In the genomic region with DNA sequence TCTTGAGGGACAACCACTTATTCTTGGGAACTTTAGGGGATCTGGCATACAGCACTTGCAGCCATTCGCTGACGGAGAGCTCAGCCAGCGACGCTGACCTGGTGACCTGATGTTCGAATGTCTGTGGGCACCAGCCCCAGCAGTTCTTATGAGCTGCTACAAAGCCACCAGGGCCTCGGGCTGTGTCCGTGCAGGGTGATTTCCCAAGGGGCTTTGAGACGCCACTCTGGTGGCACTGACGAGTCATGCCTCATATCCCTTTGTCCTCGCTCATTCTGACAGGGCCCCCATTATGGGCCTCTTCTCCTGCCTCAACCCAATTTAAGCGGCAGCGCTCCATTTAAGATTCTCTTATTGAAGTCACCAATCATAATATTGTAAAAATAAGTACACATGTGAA, we compare ENCODE assay signal across 29 mouse cellular contexts. TPM values are rescaled to one million over a fixed set of nuclear protein-coding genes. Genes with fewer than 3 reads are reported as not detected.
DNase-seq lines count a peak whose midpoint lies in the region; ATAC-seq and TF ChIP-seq lines count a peak whose summit lies in the region.
"Had no signal": no experiment of that assay in that cellular context is flagged by ENCODE, and none has a peak within 500 bp of the region (broad histone marks: within the 10 kb centered on the region; RNA-seq: fewer than 3 reads in every experiment).

No protein-coding gene starts in this region.

- no peak overlapping the region for H3K4me3 ChIP-seq in hindbrain, embryonic 11.5 days (ENCODE audit: low read depth, low read length)
- no peak overlapping the region for H3K4me3 ChIP-seq in hindbrain, embryonic 13.5 days
- no peak overlapping the region for H3K4me3 ChIP-seq in midbrain, embryonic 11.5 days (ENCODE audit: low read depth, low read length)
- no peak overlapping the region for H3K4me3 ChIP-seq in midbrain, embryonic 14.5 days (replicated peaks; ENCODE audit: low read depth, low read length)
- H3K4me3 ChIP-seq in stomach, postnatal 0 days (ENCODE audit: low read depth, low read length), result no peak overlapping the region
- no peak overlapping the region for H3K4me3 ChIP-seq in cerebellum, adult 2 months (replicated peaks; ENCODE audit: insufficient read depth, low read depth, low read length)
- H3K4me3 ChIP-seq: embryonic facial prominence, embryonic 12.5 days; embryonic facial prominence, embryonic 15.5 days; forebrain, embryonic 12.5 days; heart, embryonic 12.5 days; heart, embryonic 15.5 days; hindbrain, embryonic 10.5 days had no signal

- WGBS in hindbrain, embryonic 11.5 days, result 54% methylated on average over 12 of the region's 12 CpGs
- 55% methylated on average over 12 of the region's 12 CpGs for WGBS in hindbrain, embryonic 13.5 days
- 68% methylated on average over 12 of the region's 12 CpGs for WGBS in midbrain, embryonic 11.5 days
- 53% methylated on average over 12 of the region's 12 CpGs for whole genome bisulfite sequencing in midbrain, embryonic 14.5 days
- WGBS in stomach, postnatal 0 days, result 86% methylated on average over 12 of the region's 12 CpGs
- 74% methylated on average over 12 of the region's 12 CpGs for WGBS in cerebellum, adult 2 months

- TF ChIP-seq POLR2A in cerebellum, adult 2 months (IDR thresholded peaks at IDR 0.05; ENCODE audit: borderline replicate concordance, insufficient read depth, low read length), result no peak

- no peaks in the 10 kb centered on the region for H3K27me3 ChIP-seq in hindbrain, embryonic 11.5 days (ENCODE audit: control insufficient read depth, insufficient read depth, low read length)
- H3K27me3 ChIP-seq in hindbrain, embryonic 13.5 days, result no peaks in the 10 kb centered on the region
- no peaks in the 10 kb centered on the region for H3K27me3 ChIP-seq in midbrain, embryonic 11.5 days (ENCODE audit: control insufficient read depth, insufficient read depth, low read length)
- H3K27me3 ChIP-seq in midbrain, embryonic 14.5 days (ENCODE audit: control insufficient read depth, insufficient read depth, low read length), result no peaks in the 10 kb centered on the region
- H3K27me3 ChIP-seq in stomach, postnatal 0 days (ENCODE audit: control insufficient read depth, insufficient read depth, low read length), result no peaks in the 10 kb centered on the region
- no peaks in the 10 kb centered on the region for H3K27me3 ChIP-seq in cerebellum, adult 2 months (ENCODE audit: control insufficient read depth, insufficient read depth, low read length)
- H3K27me3 ChIP-seq: embryonic facial prominence, embryonic 12.5 days; embryonic facial prominence, embryonic 15.5 days; forebrain, embryonic 12.5 days; heart, embryonic 12.5 days; heart, embryonic 15.5 days; Patski had no signal

- peak; percentile 14 for DNase-seq in embryo, embryonic 11 days
- no peak for DNase-seq in embryo, embryonic 10 days (ENCODE audit: low spot score)
- DNase-seq in hindbrain, embryonic 11.5 days (ENCODE audit: low spot score), result peak; percentile 32
- peak; percentile 72 for DNase-seq in midbrain, embryonic 11.5 days (ENCODE audit: low spot score, missing footprints)
- DNase-seq in midbrain, embryonic 14.5 days, result no peak
- DNase-seq in stomach, postnatal 0 days (ENCODE audit: low spot score), result peak; percentile 12
- no peak for DNase-seq in cerebellum, adult 2 months
- DNase-seq: adrenal gland, postnatal 10 days; adrenal gland, postnatal 36 days; cerebellum, adult 18-20 months; cerebellum, postnatal 10 days; cerebellum, postnatal 36 days; gastrocnemius, postnatal 10 days; gastrocnemius, postnatal 36 days; heart, postnatal 10 days; heart, postnatal 36 days had no signal

- H3K4me2 ChIP-seq in hindbrain, embryonic 11.5 days (replicated peaks; ENCODE audit: low read depth, low read length), result no peak overlapping the region
- no peak overlapping the region for H3K4me2 ChIP-seq in hindbrain, embryonic 13.5 days
- H3K4me2 ChIP-seq in midbrain, embryonic 11.5 days, result no peak overlapping the region
- no peak overlapping the region for H3K4me2 ChIP-seq in midbrain, embryonic 14.5 days (ENCODE audit: low read length)
- H3K4me2 ChIP-seq in stomach, postnatal 0 days (replicated peaks; ENCODE audit: low read depth), result no peak overlapping the region
- H3K4me2 ChIP-seq: embryonic facial prominence, embryonic 12.5 days; embryonic facial prominence, embryonic 15.5 days; forebrain, embryonic 12.5 days; heart, embryonic 12.5 days; heart, embryonic 15.5 days had no signal

- no peaks in the 10 kb centered on the region for H3K36me3 ChIP-seq in hindbrain, embryonic 11.5 days (ENCODE audit: control insufficient read depth, insufficient read depth, low read length)
- H3K36me3 ChIP-seq in hindbrain, embryonic 13.5 days, result peaks cover 12% of the 10 kb centered on the region
- no peaks in the 10 kb centered on the region; the same call in none of the 2 replicates for H3K36me3 ChIP-seq in midbrain, embryonic 11.5 days (ENCODE audit: control insufficient read depth, insufficient read depth, low read length)
- no peaks in the 10 kb centered on the region for H3K36me3 ChIP-seq in midbrain, embryonic 14.5 days (ENCODE audit: control insufficient read depth, insufficient read depth, low read length)
- H3K36me3 ChIP-seq in stomach, postnatal 0 days (ENCODE audit: control insufficient read depth, insufficient read depth, low read length), result peaks cover 18% of the 10 kb centered on the region
- H3K36me3 ChIP-seq: G1E had no signal

- no peak overlapping the region for H3K9ac ChIP-seq in hindbrain, embryonic 11.5 days (ENCODE audit: low read depth, low read length)
- no peak overlapping the region for H3K9ac ChIP-seq in hindbrain, embryonic 13.5 days
- no peak overlapping the region for H3K9ac ChIP-seq in midbrain, embryonic 11.5 days (ENCODE audit: low read length)
- no peak overlapping the region for H3K9ac ChIP-seq in midbrain, embryonic 14.5 days (replicated peaks; ENCODE audit: low read length)
- no peak overlapping the region for H3K9ac ChIP-seq in stomach, postnatal 0 days (ENCODE audit: low read length)
- H3K9ac ChIP-seq: embryonic facial prominence, embryonic 12.5 days; embryonic facial prominence, embryonic 15.5 days; forebrain, embryonic 12.5 days; heart, embryonic 12.5 days; heart, embryonic 15.5 days had no signal

- TF ChIP-seq EP300 in stomach, postnatal 0 days (optimal IDR thresholded peaks at IDR 0.05), result no peak

- H3K9me3 ChIP-seq in hindbrain, embryonic 11.5 days (ENCODE audit: control insufficient read depth, low read length), result no peaks in the 10 kb centered on the region
- H3K9me3 ChIP-seq in hindbrain, embryonic 13.5 days, result no peaks in the 10 kb centered on the region
- H3K9me3 ChIP-seq in midbrain, embryonic 11.5 days (ENCODE audit: control insufficient read depth, low read length), result no peaks in the 10 kb centered on the region
- H3K9me3 ChIP-seq in midbrain, embryonic 14.5 days (ENCODE audit: control insufficient read depth, low read length), result no peaks in the 10 kb centered on the region
- no peaks in the 10 kb centered on the region for H3K9me3 ChIP-seq in stomach, postnatal 0 days (ENCODE audit: control insufficient read depth, low read length)
- H3K9me3 ChIP-seq: embryonic facial prominence, embryonic 12.5 days; embryonic facial prominence, embryonic 15.5 days; forebrain, embryonic 12.5 days; G1E; heart, embryonic 12.5 days; heart, embryonic 15.5 days; hindbrain, embryonic 10.5 days had no signal

- no peaks in the 10 kb centered on the region for H3K4me1 ChIP-seq in hindbrain, embryonic 11.5 days (replicated peaks; ENCODE audit: control insufficient read depth, insufficient read depth, low read length)
- H3K4me1 ChIP-seq in hindbrain, embryonic 13.5 days (replicated peaks), result peaks cover 3% of the 10 kb centered on the region; the same call in 1 of the 2 replicates
- H3K4me1 ChIP-seq in midbrain, embryonic 11.5 days (ENCODE audit: control insufficient read depth, insufficient read depth, low read length), result no peaks in the 10 kb centered on the region
- no peaks in the 10 kb centered on the region for H3K4me1 ChIP-seq in midbrain, embryonic 14.5 days (ENCODE audit: control insufficient read depth, insufficient read depth, low read length)
- no peaks in the 10 kb centered on the region for H3K4me1 ChIP-seq in stomach, postnatal 0 days (replicated peaks; ENCODE audit: control insufficient read depth, insufficient read depth)
- H3K4me1 ChIP-seq in cerebellum, adult 2 months (ENCODE audit: control insufficient read depth, insufficient read depth, low read length), result no peaks in the 10 kb centered on the region
- H3K4me1 ChIP-seq: embryonic facial prominence, embryonic 12.5 days; embryonic facial prominence, embryonic 15.5 days; heart, embryonic 12.5 days; heart, embryonic 15.5 days had no signal

- ATAC-seq in hindbrain, embryonic 11.5 days (ENCODE audit: low FRiP score), result 0 out of 2 replicates have a peak, but pooled peaks have one; percentile 64
- ATAC-seq in hindbrain, embryonic 13.5 days (ENCODE audit: low FRiP score), result no peak
- no peak for ATAC-seq in midbrain, embryonic 11.5 days (ENCODE audit: low FRiP score)
- no peak for ATAC-seq in midbrain, embryonic 14.5 days (ENCODE audit: low FRiP score, low TSS enrichment)
- ATAC-seq in stomach, postnatal 0 days (ENCODE audit: low FRiP score, low TSS enrichment), result no peak
- ATAC-seq: forebrain, embryonic 16.5 days; inflammation-experienced regulatory T-cells, adult 6 months; intestine, embryonic 16.5 days; Patski had no signal

- H3K27ac ChIP-seq in hindbrain, embryonic 11.5 days (ENCODE audit: low read depth, low read length), result no peak overlapping the region
- H3K27ac ChIP-seq in hindbrain, embryonic 13.5 days, result no peak overlapping the region
- H3K27ac ChIP-seq in midbrain, embryonic 11.5 days (ENCODE audit: low read depth, low read length), result no peak overlapping the region
- no peak overlapping the region for H3K27ac ChIP-seq in midbrain, embryonic 14.5 days (replicated peaks; ENCODE audit: low read depth, low read length)
- H3K27ac ChIP-seq in stomach, postnatal 0 days (replicated peaks), result no peak overlapping the region
- H3K27ac ChIP-seq in cerebellum, adult 2 months (ENCODE audit: insufficient read depth, low read length), result no peak overlapping the region
- H3K27ac ChIP-seq: embryonic facial prominence, embryonic 12.5 days; embryonic facial prominence, embryonic 15.5 days; forebrain, embryonic 12.5 days; heart, embryonic 15.5 days; hindbrain, embryonic 10.5 days; hindbrain, postnatal 0 days had no signal

- TF ChIP-seq CTCF in stomach, postnatal 0 days (IDR thresholded peaks at IDR 0.05; ENCODE audit: low read depth), result no peak
- TF ChIP-seq CTCF in cerebellum, adult 2 months (IDR thresholded peaks at IDR 0.05; ENCODE audit: borderline replicate concordance, insufficient read depth, low read depth, low read length), result no peak

RNA-seq across cellular contexts. Expression of a gene that starts 50.8 kb away (rescaled TPM):
- 0.14 and 0.18 TPM in 2 replicates for polyA plus RNA-seq in hindbrain, embryonic 11.5 days (2014; fragmentation: Nextera tagmentation; extraction: Ambion mirVana)
- polyA plus RNA-seq in hindbrain, embryonic 13.5 days (2015; fragmentation: Nextera tagmentation; extraction: Ambion mirVana), result 0.25 and 0.29 TPM in 2 replicates
- 0.34 and 0.63 TPM in 2 replicates for polyA plus RNA-seq in midbrain, embryonic 11.5 days (2014; fragmentation: Nextera tagmentation; extraction: Ambion mirVana)
- polyA plus RNA-seq in midbrain, embryonic 14.5 days (2014; fragmentation: Nextera tagmentation; extraction: Ambion mirVana), result 0.43 and 0.45 TPM in 2 replicates
- polyA plus RNA-seq in stomach, postnatal 0 days (2015; fragmentation: Nextera tagmentation; extraction: Ambion mirVana), result not detected in 2 replicates
- 0.14 and 0.29 TPM in 2 replicates for polyA plus RNA-seq in cerebellum, adult 2 months (2012; rRNA removed)
- polyA plus RNA-seq: embryonic facial prominence, embryonic 12.5 days; embryonic facial prominence, embryonic 15.5 days; forebrain, embryonic 12.5 days; G1E; heart, embryonic 12.5 days; heart, embryonic 15.5 days; inflammation-experienced regulatory T-cells, adult 6 months; intestine, embryonic 16.5 days; Patski had no signal

Comparison
In these comparisons a context has a peak if more than half of its experiments do, and no peak if none do; other contexts are left out.
1. DNase-seq: peak in embryo, embryonic 11 days (single experiment), hindbrain, embryonic 11.5 days (single experiment), midbrain, embryonic 11.5 days (single experiment) and stomach, postnatal 0 days (single experiment); none in embryo, embryonic 10 days (single experiment), midbrain, embryonic 14.5 days (single experiment) and cerebellum, adult 2 months (0 of 2).